Mouse (Mus musculus) E14TG2a.4 (cell line): ENCODE results near the gene Kcnd3.

Experiments used
- CTCF ChIP-seq: conservative IDR thresholded peaks from 2 replicates; pipeline ENCODE4 v1.5.1; 2014; ENCODE audit warnings: low read length
- POU5F1 ChIP-seq: IDR thresholded peaks from 2 replicates; pipeline ENCODE4 v1.6.1; 2014; ENCODE audit warnings: low read length, borderline replicate concordance

DNA sequence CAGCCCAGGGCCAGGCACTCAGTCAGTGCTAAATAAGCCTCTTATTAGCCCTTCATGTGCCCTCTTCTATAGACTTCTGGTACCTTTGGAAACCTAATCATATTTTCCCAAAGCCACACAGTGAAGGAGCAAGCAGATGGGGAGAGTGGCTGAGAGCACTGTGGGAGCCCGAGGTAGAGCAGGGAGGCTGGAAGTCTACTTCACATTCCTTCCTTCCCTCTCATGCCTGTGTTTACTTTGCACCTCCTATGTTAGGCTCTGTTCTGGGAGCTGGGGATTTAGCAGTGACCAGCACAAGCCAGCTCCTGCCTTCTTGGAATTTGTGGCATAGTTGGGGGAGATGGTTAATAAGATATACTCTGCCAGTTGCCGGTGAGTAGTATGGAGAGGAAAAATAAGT is 59.7 kb downstream of the Kcnd3 start:
- TF ChIP-seq CTCF: no peak
- TF ChIP-seq POU5F1: no peak
